ENCODE assay signal across 8 mouse cellular contexts in genomic region chr14:47189635-47189955, GRCm38 (mm10). TPM values are rescaled to one million over a fixed set of nuclear protein-coding genes. Genes with fewer than 3 reads are reported as not detected.
A peak's percentile ranks its signal among the peaks of the same experiment; 100 is the strongest.
DNase-seq lines count a peak whose midpoint lies in the region; ATAC-seq and TF ChIP-seq lines count a peak whose summit lies in the region.

No protein-coding gene starts in this region.

- H3K27me3 ChIP-seq in kidney, adult 2 months (replicated peaks; ENCODE audit: control insufficient read depth, insufficient read depth, low read length) = no peaks in the 10 kb centered on the region
- H3K27me3 ChIP-seq in hindbrain, postnatal 0 days (ENCODE audit: insufficient read depth, low read length) = peaks cover 7% of the 10 kb centered on the region; the same call in 1 of the 2 replicates
- peaks cover 17% of the 10 kb centered on the region for H3K27me3 ChIP-seq in midbrain, embryonic 15.5 days (replicated peaks)

- no peak overlapping the region for H3K27ac ChIP-seq in kidney, adult 2 months (ENCODE audit: insufficient read depth, low read depth, low read length)
- no peak overlapping the region for H3K27ac ChIP-seq in brown adipose tissue, adult 24 weeks (replicated peaks; ENCODE audit: low read depth, low read length)
- no peak overlapping the region for H3K27ac ChIP-seq in hindbrain, postnatal 0 days
- no peak overlapping the region for H3K27ac ChIP-seq in midbrain, embryonic 15.5 days

- peak overlapping the region; percentile 63; the same call in 1 of the 2 replicates for H3K9ac ChIP-seq in hindbrain, postnatal 0 days (replicated peaks; ENCODE audit: low read length)
- peak overlapping the region; percentile 51 for H3K9ac ChIP-seq in midbrain, embryonic 15.5 days

- H3K9me3 ChIP-seq in hindbrain, postnatal 0 days (ENCODE audit: low read length) = no peaks in the 10 kb centered on the region
- H3K9me3 ChIP-seq in midbrain, embryonic 15.5 days = no peaks in the 10 kb centered on the region

- no peak for DNase-seq in kidney, adult 2 months
- no peak for DNase-seq in kidney, adult 18-20 months
- DNase-seq in hindbrain, postnatal 0 days (ENCODE audit: low spot score) = no peak
- DNase-seq in ovary, adult 18-20 months (ENCODE audit: low spot score) = no peak
- DNase-seq in Muller cell, postnatal 12 days (ENCODE audit: inconsistent ontology term) = no peak
- no peak for DNase-seq in kidney, adult 8-10 months

- 18% methylated on average over 8 of the region's 8 CpGs for WGBS in kidney, adult 2 months
- WGBS in hindbrain, postnatal 0 days = 17% methylated on average over 8 of the region's 8 CpGs
- WGBS in midbrain, embryonic 15.5 days = 13% methylated on average over 8 of the region's 8 CpGs

- no peaks in the 10 kb centered on the region; the same call in 1 of the 2 replicates for H3K4me1 ChIP-seq in kidney, adult 2 months (ENCODE audit: control insufficient read depth, insufficient read depth, low read length)
- H3K4me1 ChIP-seq in brown adipose tissue, adult 24 weeks (ENCODE audit: control insufficient read depth, insufficient read depth, insufficient read length, low read length) = 0 out of 2 replicates have a peak, but pooled peaks cover 2% of the 10 kb centered on the region
- H3K4me1 ChIP-seq in hindbrain, postnatal 0 days (ENCODE audit: insufficient read depth, low read length) = peaks cover 4% of the 10 kb centered on the region; the same call in 1 of the 2 replicates
- peaks cover 7% of the 10 kb centered on the region for H3K4me1 ChIP-seq in midbrain, embryonic 15.5 days

- H3K36me3 ChIP-seq in kidney, adult 2 months (ENCODE audit: control insufficient read depth, insufficient read depth, low read length) = no peaks in the 10 kb centered on the region
- H3K36me3 ChIP-seq in hindbrain, postnatal 0 days (ENCODE audit: insufficient read depth, low read length) = no peaks in the 10 kb centered on the region
- H3K36me3 ChIP-seq in midbrain, embryonic 15.5 days (replicated peaks) = no peaks in the 10 kb centered on the region

- TF ChIP-seq POLR2A in kidney, adult 2 months (IDR thresholded peaks at IDR 0.05; ENCODE audit: low read depth, low read length) = no peak

- peak overlapping the region; percentile 99 for H3K4me3 ChIP-seq in kidney, adult 2 months (ENCODE audit: insufficient read depth, low read depth, low read length)
- peak overlapping the region; percentile 94 for H3K4me3 ChIP-seq in brown adipose tissue, adult 24 weeks (ENCODE audit: insufficient read depth, low read depth, low read length)
- peak overlapping the region; percentile 81 for H3K4me3 ChIP-seq in hindbrain, postnatal 0 days (ENCODE audit: low read length)
- peak overlapping the region; percentile 95 for H3K4me3 ChIP-seq in midbrain, embryonic 15.5 days

- H3K4me2 ChIP-seq in hindbrain, postnatal 0 days (ENCODE audit: low read depth, low read length) = peak overlapping the region; percentile 100
- H3K4me2 ChIP-seq in midbrain, embryonic 15.5 days = peak overlapping the region; percentile 99

- TF ChIP-seq CTCF in kidney, adult 2 months (conservative IDR thresholded peaks at IDR 0.05; ENCODE audit: insufficient read depth, insufficient read length, low read depth, low read length) = no peak
- no peak for TF ChIP-seq CTCF in hindbrain, postnatal 0 days (IDR thresholded peaks at IDR 0.05; ENCODE audit: low read depth)

- ATAC-seq in hindbrain, postnatal 0 days = peak; percentile 50
- ATAC-seq in midbrain, embryonic 15.5 days (replicated peaks) = peak; percentile 53; the same call in 1 of the 2 replicates

RNA-seq across cellular contexts. Expression of gene Gch1, which starts 0.4 kb away (rescaled TPM):
- 1.9 and 2.5 TPM in 2 replicates for polyA plus RNA-seq in kidney, adult 2 months (2012; rRNA removed)
- 1.3 and 1.8 TPM in 2 replicates for polyA plus RNA-seq in brown adipose tissue, adult 24 weeks (2012; ENCODE audit: insufficient read depth, insufficient read length, missing spikeins)
- 6.2 and 10.7 TPM in 2 replicates for total RNA-seq in hindbrain, postnatal 0 days (2014; rRNA removed)
- 6.1 and 6.2 TPM in 2 replicates for polyA plus RNA-seq in hindbrain, postnatal 0 days (2015; fragmentation: Nextera tagmentation; extraction: Ambion mirVana)
- 5.7 and 5.9 TPM in 2 replicates for polyA plus RNA-seq in midbrain, embryonic 15.5 days (2015; fragmentation: Nextera tagmentation; extraction: Ambion mirVana)
